ENCODE assay signal across 17 mouse cellular contexts in the genomic region with DNA sequence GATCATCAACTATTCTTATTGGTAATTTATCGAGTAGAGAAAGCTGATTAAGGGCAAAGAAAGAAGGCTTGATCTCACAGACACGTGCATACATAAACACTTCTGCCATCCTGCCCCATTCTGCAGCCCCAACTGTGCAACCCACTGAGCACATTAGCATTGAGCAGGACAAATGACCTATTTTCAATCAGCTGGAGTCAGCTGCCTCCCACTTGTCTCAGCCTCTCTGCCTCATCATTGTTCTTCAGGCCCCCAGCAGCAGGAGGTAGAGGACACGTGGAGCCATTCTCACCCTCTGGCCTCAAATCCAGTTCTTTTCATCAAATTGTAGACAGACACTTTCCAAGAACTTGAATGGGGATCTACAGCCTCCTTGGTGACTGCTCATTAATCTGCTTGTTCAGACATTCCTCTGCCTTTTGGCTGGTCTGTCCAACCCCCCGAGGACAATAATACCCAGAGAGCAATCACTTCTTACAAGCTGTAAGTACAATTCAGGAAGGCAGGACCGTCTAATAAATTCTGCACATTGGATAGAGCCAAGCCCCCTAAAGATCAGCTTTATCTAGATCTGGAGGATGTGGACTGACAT.
A peak's percentile ranks its signal among the peaks of the same experiment; 100 is the strongest.
DNase-seq lines count a peak whose midpoint lies in the region; ATAC-seq lines count a peak whose summit lies in the region.
"Had no signal": no experiment of that assay in that cellular context is flagged by ENCODE, and none has a peak within 500 bp of the region (broad histone marks: within the 10 kb centered on the region; RNA-seq: fewer than 3 reads in every experiment).

No protein-coding gene starts in this region.

- no peaks in the 10 kb centered on the region for H3K36me3 ChIP-seq in embryonic facial prominence, embryonic 10.5 days (replicated peaks)
- no peaks in the 10 kb centered on the region for H3K36me3 ChIP-seq in hindbrain, embryonic 16.5 days (ENCODE audit: control insufficient read depth, insufficient read depth, low read length)
- H3K36me3 ChIP-seq: heart, embryonic 10.5 days; limb, embryonic 10.5 days; liver, embryonic 15.5 days had no signal

- peak; percentile 68 for DNase-seq in Muller cell, postnatal 12 days (ENCODE audit: inconsistent ontology term)
- peak; percentile 9 for DNase-seq in embryonic facial prominence, embryonic 10.5 days (ENCODE audit: low spot score)
- peak; percentile 35 for DNase-seq in neural tube, embryonic 10.5 days (ENCODE audit: extremely low spot score, low spot score)
- no peak for DNase-seq in adrenal gland, postnatal 10 days
- no peak for DNase-seq in heart, postnatal 14 days
- no peak for DNase-seq in kidney, postnatal 36 days
- DNase-seq in adrenal gland, adult (ENCODE audit: inconsistent age in 2 of 2, low spot score in 1 of 2) = no peak
- DNase-seq: gastrocnemius, adult 2 months; layer of hippocampus, adult 9-11 months; right cerebral cortex, adult 18-20 months; thymus, adult 2 months had no signal

- H3K4me3 ChIP-seq in embryonic facial prominence, embryonic 10.5 days = no peak overlapping the region
- H3K4me3 ChIP-seq in hindbrain, embryonic 16.5 days (ENCODE audit: low read length) = no peak overlapping the region
- H3K4me3 ChIP-seq: gastrocnemius, adult 2 months; heart, embryonic 10.5 days; limb, embryonic 10.5 days; liver, embryonic 15.5 days had no signal

- intact Hi-C loops in heart, postnatal 14 days (cut with DNase I) = no loop called here

- H3K4me1 ChIP-seq in embryonic facial prominence, embryonic 10.5 days = no peaks in the 10 kb centered on the region
- H3K4me1 ChIP-seq in hindbrain, embryonic 16.5 days (ENCODE audit: control insufficient read depth, insufficient read depth, low read depth, low read length) = no peaks in the 10 kb centered on the region
- H3K4me1 ChIP-seq: heart, embryonic 10.5 days; limb, embryonic 10.5 days; liver, embryonic 15.5 days had no signal

- no peaks in the 10 kb centered on the region for H3K9me3 ChIP-seq in embryonic facial prominence, embryonic 10.5 days
- no peaks in the 10 kb centered on the region for H3K9me3 ChIP-seq in hindbrain, embryonic 16.5 days (ENCODE audit: control insufficient read depth, low read length)
- H3K9me3 ChIP-seq: heart, embryonic 10.5 days; limb, embryonic 10.5 days; liver, embryonic 15.5 days had no signal

- no peak overlapping the region for H3K9ac ChIP-seq in hindbrain, embryonic 16.5 days (ENCODE audit: low read depth, low read length)
- H3K9ac ChIP-seq: liver, embryonic 15.5 days had no signal

- WGBS in embryonic facial prominence, embryonic 10.5 days = 28% methylated on average over 5 of the region's 5 CpGs
- WGBS in hindbrain, embryonic 16.5 days = 5% methylated on average over 5 of the region's 5 CpGs

- peaks cover 32% of the 10 kb centered on the region for H3K27me3 ChIP-seq in embryonic facial prominence, embryonic 10.5 days (replicated peaks; ENCODE audit: low read depth, poor library complexity, severe bottlenecking)
- no peaks in the 10 kb centered on the region for H3K27me3 ChIP-seq in hindbrain, embryonic 16.5 days (replicated peaks; ENCODE audit: control insufficient read depth, insufficient read depth, low read length)
- H3K27me3 ChIP-seq: liver, embryonic 15.5 days had no signal

- no peak overlapping the region for H3K27ac ChIP-seq in embryonic facial prominence, embryonic 10.5 days (replicated peaks)
- no peak overlapping the region for H3K27ac ChIP-seq in hindbrain, embryonic 16.5 days (ENCODE audit: low read depth, low read length)
- H3K27ac ChIP-seq: gastrocnemius, adult 2 months; heart, embryonic 10.5 days; kidney, postnatal 0 days; limb, embryonic 10.5 days; liver, embryonic 15.5 days had no signal

- H3K4me2 ChIP-seq in hindbrain, embryonic 16.5 days (ENCODE audit: low read length) = no peak overlapping the region
- H3K4me2 ChIP-seq: liver, embryonic 15.5 days had no signal

- peak; percentile 67 for ATAC-seq in hindbrain, embryonic 16.5 days
- ATAC-seq: activated CD4-positive, CD25-positive, alpha-beta regulatory T cell, adult 4 months had no signal

Comparison
In these comparisons a context has a peak if more than half of its experiments do, and no peak if none do; other contexts are left out.
1. DNase-seq: peak in Muller cell, postnatal 12 days (single experiment), embryonic facial prominence, embryonic 10.5 days (single experiment) and neural tube, embryonic 10.5 days (single experiment); none in adrenal gland, postnatal 10 days (single experiment), heart, postnatal 14 days (0 of 2), kidney, postnatal 36 days (0 of 2) and adrenal gland, adult (0 of 2).